8 mouse cellular contexts compared by ENCODE assay signal in the genomic region with DNA sequence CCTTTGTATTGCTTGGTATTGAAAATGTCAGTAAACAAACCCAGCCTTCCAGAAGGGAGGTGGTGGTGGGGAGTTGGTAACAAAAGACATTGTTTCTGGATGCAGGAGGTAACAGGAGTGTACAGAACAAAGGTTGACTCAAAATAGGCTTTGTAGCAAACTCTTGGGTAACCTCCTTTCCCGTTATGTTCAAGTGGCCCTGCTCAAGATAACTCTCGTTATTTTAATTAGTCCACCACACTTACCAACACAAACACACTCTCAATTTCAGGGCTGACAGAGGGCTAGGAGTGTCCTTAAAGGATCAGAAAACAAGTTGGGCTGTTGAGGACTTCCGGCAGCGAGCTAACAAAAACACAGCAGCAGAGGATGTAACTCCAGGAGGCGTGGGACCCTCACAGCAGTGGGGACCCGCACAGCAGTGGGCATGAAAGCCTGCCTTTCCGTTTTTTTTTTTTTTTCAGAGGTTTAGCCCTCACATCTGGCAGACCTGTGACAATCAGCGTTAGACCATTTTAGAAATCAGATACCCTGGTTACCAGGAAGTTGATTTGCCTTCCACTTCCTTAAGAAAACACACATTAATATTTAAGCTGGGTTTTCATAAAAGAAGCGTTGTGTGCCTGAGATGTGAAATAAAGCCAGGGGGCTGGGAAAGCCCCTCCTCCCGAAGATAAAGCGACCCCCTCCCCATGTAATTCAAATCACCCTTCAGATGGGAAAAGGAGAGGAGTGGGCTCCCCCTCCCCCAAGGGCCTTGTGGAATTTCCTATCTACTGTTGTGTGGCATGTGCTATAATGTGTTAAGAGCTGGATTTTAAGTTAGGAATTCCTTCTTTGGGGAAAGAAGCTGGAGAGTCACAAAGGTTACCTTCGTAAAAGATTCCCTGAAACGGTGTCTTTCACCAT.
DNase-seq lines count a peak whose midpoint lies in the region; ATAC-seq and TF ChIP-seq lines count a peak whose summit lies in the region.
"Had no signal": no experiment of that assay in that cellular context is flagged by ENCODE, and none has a peak within 500 bp of the region (broad histone marks: within the 10 kb centered on the region; RNA-seq: fewer than 3 reads in every experiment).

No protein-coding gene starts in this region.

- H3K36me3 ChIP-seq in lung, postnatal 0 days (ENCODE audit: insufficient read depth, low read length) = no peaks in the 10 kb centered on the region
- no peaks in the 10 kb centered on the region for H3K36me3 ChIP-seq in embryonic facial prominence, embryonic 10.5 days (replicated peaks)
- H3K36me3 ChIP-seq in hindbrain, embryonic 16.5 days (ENCODE audit: control insufficient read depth, insufficient read depth, low read length) = no peaks in the 10 kb centered on the region
- H3K36me3 ChIP-seq in small intestine, adult 2 months (ENCODE audit: control insufficient read depth, insufficient read depth, low read length) = no peaks in the 10 kb centered on the region

- no peak for TF ChIP-seq EP300 in lung, postnatal 0 days (IDR thresholded peaks at IDR 0.05)

- DNase-seq in lung, postnatal 0 days (ENCODE audit: low spot score) = peak; percentile 14
- DNase-seq in lung, postnatal 25 days (ENCODE audit: low spot score) = no peak
- DNase-seq in embryonic facial prominence, embryonic 10.5 days (ENCODE audit: low spot score) = peak; percentile 75
- no peak for DNase-seq in layer of hippocampus, adult 8-10 months (ENCODE audit: low spot score in 2 of 2)
- DNase-seq: gastrocnemius, postnatal 10 days had no signal

- 14% methylated on average over 13 of the region's 13 CpGs for WGBS in lung, postnatal 0 days
- 5% methylated on average over 13 of the region's 13 CpGs for WGBS in embryonic facial prominence, embryonic 10.5 days
- WGBS in hindbrain, embryonic 16.5 days = 12% methylated on average over 13 of the region's 13 CpGs
- 19% methylated on average over 13 of the region's 13 CpGs for WGBS in small intestine, adult 2 months

- no peaks in the 10 kb centered on the region for H3K4me1 ChIP-seq in lung, postnatal 0 days (ENCODE audit: insufficient read depth, low read depth, low read length)
- peaks cover 51% of the 10 kb centered on the region for H3K4me1 ChIP-seq in embryonic facial prominence, embryonic 10.5 days
- H3K4me1 ChIP-seq in hindbrain, embryonic 16.5 days (ENCODE audit: control insufficient read depth, insufficient read depth, low read depth, low read length) = peaks cover 3% of the 10 kb centered on the region
- H3K4me1 ChIP-seq in small intestine, adult 2 months (ENCODE audit: control insufficient read depth, insufficient read depth, insufficient read length, low read length) = no peaks in the 10 kb centered on the region

- ATAC-seq in lung, postnatal 0 days = no peak
- no peak for ATAC-seq in hindbrain, embryonic 16.5 days
- no peak for ATAC-seq in megakaryocyte, adult 5-6 weeks (ENCODE audit: poor library complexity, severe bottlenecking)

- no peak overlapping the region for H3K4me2 ChIP-seq in lung, postnatal 0 days (replicated peaks; ENCODE audit: low read depth, low read length)
- peak overlapping the region; percentile 16; the same call in 1 of the 2 replicates for H3K4me2 ChIP-seq in hindbrain, embryonic 16.5 days (ENCODE audit: low read length)

- no peak for TF ChIP-seq CTCF in lung, postnatal 0 days (IDR thresholded peaks at IDR 0.05)
- TF ChIP-seq CTCF in small intestine, adult 2 months (IDR thresholded peaks at IDR 0.05; ENCODE audit: extremely low read depth, insufficient read length, insufficient replicate concordance, low read depth, low read length) = no peak

- no peak overlapping the region for H3K4me3 ChIP-seq in lung, postnatal 0 days (ENCODE audit: low read depth, low read length)
- H3K4me3 ChIP-seq in embryonic facial prominence, embryonic 10.5 days = peak overlapping the region; percentile 34
- no peak overlapping the region for H3K4me3 ChIP-seq in hindbrain, embryonic 16.5 days (ENCODE audit: low read length)
- no peak overlapping the region for H3K4me3 ChIP-seq in small intestine, adult 2 months (ENCODE audit: low read depth, low read length)

- no peak overlapping the region for H3K9ac ChIP-seq in lung, postnatal 0 days (replicated peaks; ENCODE audit: low read depth)
- no peak overlapping the region for H3K9ac ChIP-seq in hindbrain, embryonic 16.5 days (ENCODE audit: low read depth, low read length)

- no peaks in the 10 kb centered on the region for H3K9me3 ChIP-seq in lung, postnatal 0 days (ENCODE audit: low read length)
- H3K9me3 ChIP-seq in embryonic facial prominence, embryonic 10.5 days = no peaks in the 10 kb centered on the region
- no peaks in the 10 kb centered on the region for H3K9me3 ChIP-seq in hindbrain, embryonic 16.5 days (ENCODE audit: control insufficient read depth, low read length)

- no peak for TF ChIP-seq POLR2A in small intestine, adult 2 months (IDR thresholded peaks at IDR 0.05; ENCODE audit: low read depth, low read length)

- no peaks in the 10 kb centered on the region for H3K27me3 ChIP-seq in lung, postnatal 0 days (replicated peaks; ENCODE audit: insufficient read depth, low read length)
- no peaks in the 10 kb centered on the region for H3K27me3 ChIP-seq in embryonic facial prominence, embryonic 10.5 days (replicated peaks; ENCODE audit: low read depth, poor library complexity, severe bottlenecking)
- no peaks in the 10 kb centered on the region for H3K27me3 ChIP-seq in hindbrain, embryonic 16.5 days (replicated peaks; ENCODE audit: control insufficient read depth, insufficient read depth, low read length)
- no peaks in the 10 kb centered on the region for H3K27me3 ChIP-seq in small intestine, adult 2 months (ENCODE audit: control insufficient read depth, insufficient read depth, low read length)

- no peak overlapping the region for H3K27ac ChIP-seq in lung, postnatal 0 days (ENCODE audit: low read length)
- peak overlapping the region; percentile 81 for H3K27ac ChIP-seq in embryonic facial prominence, embryonic 10.5 days (replicated peaks)
- peak overlapping the region; percentile 45; the same call in 1 of the 2 replicates for H3K27ac ChIP-seq in hindbrain, embryonic 16.5 days (ENCODE audit: low read depth, low read length)
- H3K27ac ChIP-seq in small intestine, adult 2 months (ENCODE audit: insufficient read depth, low read depth, low read length) = peak overlapping the region; percentile 40

Comparison
In these comparisons a context has a peak if more than half of its experiments do, and no peak if none do; other contexts are left out.
1. DNase-seq: peak in lung, postnatal 0 days (single experiment) and embryonic facial prominence, embryonic 10.5 days (single experiment); none in lung, postnatal 25 days (single experiment) and layer of hippocampus, adult 8-10 months (0 of 2).